Mouse (Mus musculus) kidney, embryonic 14.5 days (tissue): ENCODE data around the gene Anapc5. TPM values are rescaled to one million over a fixed set of nuclear protein-coding genes. Genes with fewer than 3 reads are reported as not detected.

Source experiments
- ATAC-seq: fragments of 200-750 bp; cut with Nextera tagmentation; 2 replicates; pipeline ENCODE4 v1.8.0; 2017; ENCODE audit warnings: moderate number of reproducible peaks, mild to moderate bottlenecking, moderate TSS enrichment, moderate library complexity; ENCODE audit not compliant: low FRiP score, low TSS enrichment
- H3K27ac ChIP-seq: fragments of 300-500 bp; sonication (generic); 2 replicates; pipeline ENCODE4 v1.5.1; 2014; ENCODE audit warnings: low read depth, mild to moderate bottlenecking, low read length, moderate library complexity, mixed read lengths
- H3K27me3 ChIP-seq: fragments of 300-500 bp; sonication (generic); 2 replicates; pipeline ENCODE4 v1.6.1; 2014; ENCODE audit warnings: mild to moderate bottlenecking, low read length; ENCODE audit not compliant: control insufficient read depth, insufficient read depth
- H3K36me3 ChIP-seq: fragments of 300-500 bp; sonication (generic); 2 replicates; pipeline ENCODE4 v1.6.1; 2014; ENCODE audit warnings: low read length, mixed read lengths; ENCODE audit not compliant: control insufficient read depth, insufficient read depth
- H3K4me1 ChIP-seq: fragments of 300-500 bp; sonication (generic); 2 replicates; pipeline ENCODE4 v1.6.1; 2014; ENCODE audit warnings: low read length, mixed read lengths; ENCODE audit not compliant: control insufficient read depth, insufficient read depth
- H3K4me2 ChIP-seq: fragments of 300-500 bp; sonication (generic); replicated peaks from 2 replicates; pipeline ENCODE4 v1.6.1; 2014; ENCODE audit warnings: low read depth, mild to moderate bottlenecking, low read length
- H3K4me3 ChIP-seq: fragments of 300-500 bp; sonication (generic); 2 replicates; pipeline ENCODE4 v1.5.1; 2014; ENCODE audit warnings: mild to moderate bottlenecking, low read length
- H3K9ac ChIP-seq: fragments of 300-500 bp; sonication (generic); 2 replicates; pipeline ENCODE4 v1.6.1; 2014; ENCODE audit warnings: low read depth, mild to moderate bottlenecking, low read length, moderate library complexity
- H3K9me3 ChIP-seq: fragments of 300-500 bp; sonication (generic); 2 replicates; pipeline ENCODE4 v1.6.1; 2016; ENCODE audit warnings: low read length; ENCODE audit not compliant: control insufficient read depth
- WGBS: fragments of 180-500 bp; shearing (Covaris S2); extraction: QIAGEN DNeasy Blood & Tissue Kit; methylation state at CpG from one replicate; pipeline ENCODE4 v1.1.7; 2014; 5-methylcytosine and 5-hydroxymethylcytosine counted together
- polyA plus RNA-seq: library from polyadenylated mRNA; unstranded; fragments of >200 nt; fragmentation: Nextera tagmentation; extraction: Ambion mirVana; gene quantifications from 2 replicates; pipeline ENCODE4 v1.2.1, GENCODE M21; 2014

Gene Anapc5
- polyA plus RNA-seq, 1 experiment from 2014 or later = 457 TPM

GRCm38 (mm10) chr5:122832996-122833395, 11.9 kb upstream of the Anapc5 start:
- no peak for ATAC-seq
- 79% methylated on average over 10 of the region's 10 CpGs for WGBS
- no peaks in the 10 kb centered on the region for H3K36me3 ChIP-seq

DNA sequence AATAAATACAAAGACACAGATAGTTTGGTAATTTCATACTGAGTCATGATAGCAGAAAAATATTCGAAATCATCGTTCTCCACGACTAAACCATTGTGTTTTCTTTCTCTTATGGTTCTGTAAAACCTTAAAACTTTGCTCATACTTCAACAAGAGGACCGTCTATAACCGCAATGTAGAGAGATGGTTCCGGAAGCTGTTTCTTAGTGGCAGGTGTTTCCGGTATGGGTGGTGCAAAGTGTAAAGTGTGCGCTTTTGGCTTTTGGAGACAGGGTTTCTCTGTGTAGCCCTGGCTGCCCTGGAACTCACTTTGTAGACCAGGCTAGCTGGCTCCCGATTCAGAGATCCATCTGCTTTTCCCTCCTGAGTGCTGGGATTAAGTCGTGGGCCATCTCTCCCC, 11.4 kb upstream of the Anapc5 start:
- Histone ChIP-seq H3K4me1 (no peaks in the 10 kb centered on the region), H3K4me3 (no peak overlapping the region), H3K27ac (no peak overlapping the region), H3K9ac (no peak overlapping the region), H3K9me3 (no peaks in the 10 kb centered on the region), H3K4me2 (no peak overlapping the region), H3K36me3 (no peaks in the 10 kb centered on the region), H3K27me3 (no peaks in the 10 kb centered on the region)
- no peak for ATAC-seq
- WGBS = 89% methylated on average over 10 of the region's 10 CpGs

More at GRCm38 (mm10) chr5:122832996-122833395, 11.9 kb upstream of the Anapc5 start:
- Histone ChIP-seq H3K4me3 (no peak overlapping the region), H3K9ac (no peak overlapping the region), H3K27ac (no peak overlapping the region), H3K4me1 (no peaks in the 10 kb centered on the region), H3K4me2 (no peak overlapping the region), H3K27me3 (no peaks in the 10 kb centered on the region), H3K9me3 (no peaks in the 10 kb centered on the region)

GRCm38 (mm10) chr5:122825099-122825498, 4.0 kb upstream of the Anapc5 start:
- H3K36me3 ChIP-seq = no peaks in the 10 kb centered on the region
- no peak for ATAC-seq
- WGBS = 86% methylated on average over 8 of the region's 8 CpGs

GRCm38 (mm10) chr5:122824450-122824849, 3.3 kb upstream of the Anapc5 start:
- Histone ChIP-seq H3K4me1 (peaks cover 9% of the 10 kb centered on the region; the same call in 1 of the 2 replicates), H3K4me3 (no peak overlapping the region), H3K9me3 (no peaks in the 10 kb centered on the region), H3K9ac (no peak overlapping the region), H3K36me3 (peaks cover under 1% of the 10 kb centered on the region; the same call in 1 of the 2 replicates), H3K4me2 (no peak overlapping the region), H3K27me3 (no peaks in the 10 kb centered on the region), H3K27ac (no peak overlapping the region)
- WGBS = 76% methylated on average over 6 of the region's 6 CpGs
- ATAC-seq = no peak

More at GRCm38 (mm10) chr5:122825099-122825498, 4.0 kb upstream of the Anapc5 start:
- Histone ChIP-seq H3K4me2 (no peak overlapping the region), H3K9ac (no peak overlapping the region), H3K9me3 (no peaks in the 10 kb centered on the region), H3K27me3 (no peaks in the 10 kb centered on the region), H3K4me3 (no peak overlapping the region), H3K27ac (no peak overlapping the region), H3K4me1 (peaks cover 2% of the 10 kb centered on the region; the same call in 1 of the 2 replicates)

DNA sequence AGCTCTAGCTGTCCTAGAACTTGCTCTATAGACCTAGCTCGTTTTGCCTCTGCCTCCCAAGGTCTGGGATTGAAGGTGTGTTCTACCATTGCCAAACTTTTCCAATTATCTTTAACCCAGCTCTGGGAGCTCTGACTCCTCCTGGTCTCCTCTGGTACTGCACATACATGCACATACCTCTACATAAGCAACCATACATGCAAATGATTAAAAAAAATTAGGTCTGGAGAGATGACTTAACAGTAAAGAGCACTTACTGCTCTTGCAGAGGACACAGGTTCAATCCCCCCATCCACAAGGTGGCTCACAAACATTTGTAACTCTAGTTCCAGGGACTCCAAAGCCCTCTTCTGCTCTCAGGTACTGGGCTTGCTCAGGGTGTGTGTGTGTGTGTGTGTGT, 2.8 kb upstream of the Anapc5 start:
- no peak overlapping the region for H3K27ac ChIP-seq
- no peak for ATAC-seq
- peaks cover 5% of the 10 kb centered on the region; the same call in 1 of the 2 replicates for H3K36me3 ChIP-seq
- 71% methylated on average over 1 of the region's 1 CpGs for WGBS
- H3K4me2 ChIP-seq = no peak overlapping the region
- peaks cover 9% of the 10 kb centered on the region; the same call in 1 of the 2 replicates for H3K4me1 ChIP-seq
- H3K9me3 ChIP-seq = no peaks in the 10 kb centered on the region
- H3K9ac ChIP-seq = no peak overlapping the region
- H3K4me3 ChIP-seq = no peak overlapping the region
- no peaks in the 10 kb centered on the region for H3K27me3 ChIP-seq

DNA sequence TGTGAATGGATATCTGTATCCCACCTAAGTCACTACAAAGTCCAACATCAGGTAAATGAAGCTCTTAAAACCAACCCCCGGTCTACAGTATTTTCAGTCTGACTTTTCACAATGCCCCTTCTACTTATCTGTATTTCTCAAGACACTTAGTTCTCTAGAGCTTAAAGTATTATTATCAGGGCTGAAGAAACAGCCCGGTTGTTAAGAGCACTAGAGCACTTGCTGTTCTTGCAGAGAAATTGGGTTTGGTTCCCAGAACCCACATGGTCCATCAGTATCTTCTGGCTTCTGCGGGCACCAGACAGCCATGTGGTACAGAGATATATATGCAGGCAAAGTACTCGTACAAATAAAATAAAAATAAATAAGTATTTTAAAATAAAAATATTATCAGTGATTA, 1.3 kb upstream of the Anapc5 start:
- Histone ChIP-seq H3K27ac (no peak overlapping the region), H3K9me3 (no peaks in the 10 kb centered on the region), H3K27me3 (no peaks in the 10 kb centered on the region), H3K9ac (no peak overlapping the region), H3K4me3 (no peak overlapping the region), H3K36me3 (peaks cover 20% of the 10 kb centered on the region), H3K4me1 (peaks cover 9% of the 10 kb centered on the region; the same call in 1 of the 2 replicates), H3K4me2 (no peak overlapping the region)
- ATAC-seq = no peak
- WGBS = 92% methylated on average over 4 of the region's 4 CpGs

DNA sequence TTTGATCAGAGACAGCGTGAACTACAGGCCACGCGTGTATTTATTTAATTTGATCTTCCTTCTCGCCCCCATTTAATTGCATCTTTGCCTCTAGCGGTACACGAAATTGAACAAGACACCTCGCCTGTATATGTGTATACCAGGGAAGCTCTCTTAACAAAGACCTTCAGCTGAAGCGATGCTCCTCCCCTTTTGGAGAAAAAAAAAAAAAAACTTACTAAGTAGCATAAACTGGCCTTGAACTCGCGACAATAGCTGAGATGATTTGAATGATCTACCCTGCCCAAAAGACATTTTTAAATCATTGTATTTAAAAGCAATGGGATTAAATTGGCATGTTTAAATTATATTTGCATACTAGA, 366 bp upstream of the Anapc5 start:
- peak overlapping the region; percentile 88 for H3K27ac ChIP-seq
- peak overlapping the region; percentile 50 for H3K4me3 ChIP-seq
- under 1% methylated on average over 10 of the region's 10 CpGs for WGBS
- H3K9ac ChIP-seq = peak overlapping the region; percentile 71; the same call in 1 of the 2 replicates
- H3K4me2 ChIP-seq = peak overlapping the region; percentile 40
- peaks cover 29% of the 10 kb centered on the region for H3K36me3 ChIP-seq
- no peaks in the 10 kb centered on the region for H3K9me3 ChIP-seq
- H3K27me3 ChIP-seq = no peaks in the 10 kb centered on the region
- peaks cover 9% of the 10 kb centered on the region; the same call in 1 of the 2 replicates for H3K4me1 ChIP-seq
- peak; percentile 58 for ATAC-seq

DNA sequence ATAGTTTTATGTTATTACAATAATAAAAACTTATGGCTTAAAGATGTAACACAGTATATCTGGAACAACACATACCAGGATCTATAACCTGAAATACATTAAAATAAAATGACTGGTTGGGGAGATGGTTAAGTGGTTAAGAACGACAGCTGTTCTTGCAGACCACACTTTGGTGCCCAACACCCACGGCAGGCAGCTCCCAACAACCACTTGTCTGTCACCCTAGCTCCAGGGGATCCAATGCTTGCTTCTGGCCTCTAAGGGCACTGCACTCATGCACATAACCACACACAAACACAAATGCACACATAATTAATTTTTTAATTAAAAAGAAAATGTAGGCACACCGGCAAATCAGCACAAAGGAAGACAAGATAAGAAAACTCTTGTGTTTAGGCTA, 8.4 kb downstream of the Anapc5 start:
- WGBS = 82% methylated on average over 3 of the region's 3 CpGs
- H3K27ac ChIP-seq = no peak overlapping the region
- no peak for ATAC-seq
- no peak overlapping the region for H3K9ac ChIP-seq
- peaks cover 88% of the 10 kb centered on the region for H3K36me3 ChIP-seq
- no peak overlapping the region for H3K4me2 ChIP-seq
- no peaks in the 10 kb centered on the region for H3K4me1 ChIP-seq
- H3K27me3 ChIP-seq = no peaks in the 10 kb centered on the region
- H3K9me3 ChIP-seq = no peaks in the 10 kb centered on the region
- H3K4me3 ChIP-seq = no peak overlapping the region

- H3K36me3 ChIP-seq = peaks cover 88% of the 10 kb centered on the region
- WGBS = 93% methylated on average over 9 of the region's 9 CpGs
Observed at GRCm38 (mm10) chr5:122811364-122812079, 9.6 kb downstream of the Anapc5 start.

More at GRCm38 (mm10) chr5:122811364-122812079, 9.6 kb downstream of the Anapc5 start:
- Histone ChIP-seq H3K4me3 (no peak overlapping the region), H3K4me2 (no peak overlapping the region), H3K9ac (no peak overlapping the region), H3K4me1 (no peaks in the 10 kb centered on the region), H3K27me3 (no peaks in the 10 kb centered on the region), H3K27ac (no peak overlapping the region), H3K9me3 (no peaks in the 10 kb centered on the region)
- no peak for ATAC-seq
